Mouse (Mus musculus): ENCODE results near the gene Cep83. TPM values are rescaled to one million over a fixed set of nuclear protein-coding genes. Genes with fewer than 3 reads are reported as not detected.

Cep83 gene
- polyA plus RNA-seq (2012; rRNA removed): 1.7 and 3.2 TPM in 2 replicates

DNA sequence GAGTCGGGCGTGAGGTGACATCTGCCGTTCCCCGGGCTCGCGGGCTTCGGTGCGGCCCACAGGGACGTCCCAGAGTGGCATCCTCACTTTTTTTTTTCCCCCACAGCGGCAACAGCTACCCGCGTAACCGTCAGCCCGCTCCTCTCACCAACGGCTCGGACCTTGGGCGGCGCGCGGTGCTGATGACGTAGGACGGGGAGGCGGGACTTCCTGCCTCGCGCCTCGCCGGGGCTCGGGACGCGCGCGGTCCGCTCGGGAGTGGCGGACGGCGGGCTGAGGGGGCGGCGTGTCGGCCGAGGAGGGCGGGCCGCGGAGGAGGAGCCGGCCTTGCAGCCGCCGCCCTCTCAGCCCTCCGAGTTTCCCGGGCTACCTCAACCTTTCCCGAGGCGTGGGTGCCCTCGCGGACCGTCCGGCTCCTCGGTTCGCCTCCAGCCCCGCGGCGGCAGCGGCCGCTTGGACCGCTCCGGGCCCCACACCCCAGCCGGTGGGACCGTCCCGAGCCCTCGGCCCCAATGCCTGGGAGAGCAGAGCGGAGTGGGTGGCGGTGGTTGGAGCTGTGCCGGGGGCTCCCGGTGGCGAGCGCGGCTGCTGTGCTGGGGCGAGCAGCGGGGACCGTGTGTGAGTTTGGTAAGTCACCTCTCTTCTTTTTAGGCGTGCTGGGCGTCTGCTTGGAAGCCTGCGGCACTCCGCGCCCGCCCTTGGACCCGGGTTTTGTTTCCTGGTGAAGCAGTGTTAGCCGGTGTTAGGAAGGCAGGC, at the start of gene Cep83:
TSS of gene Cep83 (plus strand) at position 235 of the 756 bp plus-strand sequence.
- no peaks in the 10 kb centered on the region for H3K27me3 ChIP-seq (ENCODE audit: control insufficient read depth, insufficient read depth, low read length)
- H3K4me1 ChIP-seq (ENCODE audit: control insufficient read depth, insufficient read depth, insufficient read length, low read length): peaks cover 4% of the 10 kb centered on the region
- peak within 1 kb of the TSS; percentile 92 for H3K4me3 ChIP-seq (ENCODE audit: low read depth, low read length)
- TF ChIP-seq CTCF (IDR thresholded peaks at IDR 0.05; ENCODE audit: extremely low read depth, insufficient read length, insufficient replicate concordance, low read depth, low read length): no peak
- peak; percentile 87 for TF ChIP-seq POLR2A (IDR thresholded peaks at IDR 0.05; ENCODE audit: low read depth, low read length)
- H3K27ac ChIP-seq (ENCODE audit: insufficient read depth, low read depth, low read length): peak within 1 kb of the TSS; percentile 81
- H3K36me3 ChIP-seq (ENCODE audit: control insufficient read depth, insufficient read depth, low read length): no peaks in the 10 kb centered on the region
- WGBS: under 1% methylated on average over 79 of the region's 86 CpGs

GRCm38 (mm10) chr10:94639281-94639680, 49.2 kb upstream of the Cep83 start:
- TF ChIP-seq POLR2A (IDR thresholded peaks at IDR 0.05; ENCODE audit: low read depth, low read length) (no peak), CTCF (IDR thresholded peaks at IDR 0.05; ENCODE audit: extremely low read depth, insufficient read length, insufficient replicate concordance, low read depth, low read length) (no peak)
- 48% methylated on average over 5 of the region's 5 CpGs for WGBS
- H3K4me1 ChIP-seq (ENCODE audit: control insufficient read depth, insufficient read depth, insufficient read length, low read length): no peaks in the 10 kb centered on the region
- H3K36me3 ChIP-seq (ENCODE audit: control insufficient read depth, insufficient read depth, low read length): no peaks in the 10 kb centered on the region
- H3K27me3 ChIP-seq (ENCODE audit: control insufficient read depth, insufficient read depth, low read length): no peaks in the 10 kb centered on the region
- no peak overlapping the region for H3K27ac ChIP-seq (ENCODE audit: insufficient read depth, low read depth, low read length)
- H3K4me3 ChIP-seq (ENCODE audit: low read depth, low read length): no peak overlapping the region

- Histone ChIP-seq H3K27ac (ENCODE audit: insufficient read depth, low read depth, low read length) (no peak overlapping the region), H3K4me3 (ENCODE audit: low read depth, low read length) (no peak overlapping the region), H3K4me1 (ENCODE audit: control insufficient read depth, insufficient read depth, insufficient read length, low read length) (no peaks in the 10 kb centered on the region), H3K27me3 (ENCODE audit: control insufficient read depth, insufficient read depth, low read length) (no peaks in the 10 kb centered on the region), H3K36me3 (ENCODE audit: control insufficient read depth, insufficient read depth, low read length) (no peaks in the 10 kb centered on the region)
- no peak for TF ChIP-seq CTCF (IDR thresholded peaks at IDR 0.05; ENCODE audit: extremely low read depth, insufficient read length, insufficient replicate concordance, low read depth, low read length)
- 67% methylated on average over 5 of the region's 5 CpGs for WGBS
Measured at GRCm38 (mm10) chr10:94640067-94640466, 48.4 kb upstream of the Cep83 start.

DNA sequence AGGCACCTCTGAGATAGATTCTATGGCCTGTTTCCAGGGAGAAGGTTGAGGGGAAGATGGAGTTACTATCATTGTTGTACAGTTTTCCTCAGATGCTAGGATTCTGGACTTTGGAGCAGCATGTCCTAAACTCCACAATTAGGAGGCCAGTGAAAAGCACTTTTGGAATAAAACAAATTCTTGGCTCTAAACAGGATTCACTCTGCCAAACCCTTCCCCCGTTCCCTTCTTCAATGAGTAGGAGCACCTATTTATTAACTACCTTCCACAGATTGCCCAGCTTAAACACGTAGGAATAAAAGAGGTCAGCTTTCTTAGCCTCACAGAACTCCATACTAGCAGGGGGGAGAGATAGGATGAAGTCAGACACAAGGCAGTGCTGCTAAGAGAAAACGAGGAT, 24.4 kb upstream of the Cep83 start:
- Histone ChIP-seq H3K36me3 (ENCODE audit: control insufficient read depth, insufficient read depth, low read length) (no peaks in the 10 kb centered on the region), H3K27ac (ENCODE audit: insufficient read depth, low read depth, low read length) (no peak overlapping the region), H3K27me3 (ENCODE audit: control insufficient read depth, insufficient read depth, low read length) (no peaks in the 10 kb centered on the region), H3K4me3 (ENCODE audit: low read depth, low read length) (no peak overlapping the region), H3K4me1 (ENCODE audit: control insufficient read depth, insufficient read depth, insufficient read length, low read length) (no peaks in the 10 kb centered on the region)
- WGBS: 67% methylated on average over 3 of the region's 3 CpGs
- TF ChIP-seq POLR2A (IDR thresholded peaks at IDR 0.05; ENCODE audit: low read depth, low read length) (no peak), CTCF (IDR thresholded peaks at IDR 0.05; ENCODE audit: extremely low read depth, insufficient read length, insufficient replicate concordance, low read depth, low read length) (no peak)

GRCm38 (mm10) chr10:94664455-94664854, 24.0 kb upstream of the Cep83 start:
- no peak overlapping the region for H3K4me3 ChIP-seq (ENCODE audit: low read depth, low read length)
- no peaks in the 10 kb centered on the region for H3K4me1 ChIP-seq (ENCODE audit: control insufficient read depth, insufficient read depth, insufficient read length, low read length)
- TF ChIP-seq POLR2A (IDR thresholded peaks at IDR 0.05; ENCODE audit: low read depth, low read length): no peak
- no peak for TF ChIP-seq CTCF (IDR thresholded peaks at IDR 0.05; ENCODE audit: extremely low read depth, insufficient read length, insufficient replicate concordance, low read depth, low read length)
- no peak overlapping the region for H3K27ac ChIP-seq (ENCODE audit: insufficient read depth, low read depth, low read length)
- H3K36me3 ChIP-seq (ENCODE audit: control insufficient read depth, insufficient read depth, low read length): no peaks in the 10 kb centered on the region
- 86% methylated on average over 7 of the region's 7 CpGs for WGBS
- no peaks in the 10 kb centered on the region for H3K27me3 ChIP-seq (ENCODE audit: control insufficient read depth, insufficient read depth, low read length)

GRCm38 (mm10) chr10:94668147-94668546, 20.3 kb upstream of the Cep83 start:
- Histone ChIP-seq H3K36me3 (ENCODE audit: control insufficient read depth, insufficient read depth, low read length) (no peaks in the 10 kb centered on the region), H3K27me3 (ENCODE audit: control insufficient read depth, insufficient read depth, low read length) (no peaks in the 10 kb centered on the region), H3K27ac (ENCODE audit: insufficient read depth, low read depth, low read length) (no peak overlapping the region), H3K4me1 (ENCODE audit: control insufficient read depth, insufficient read depth, insufficient read length, low read length) (no peaks in the 10 kb centered on the region), H3K4me3 (ENCODE audit: low read depth, low read length) (no peak overlapping the region)
- no peak for TF ChIP-seq CTCF (IDR thresholded peaks at IDR 0.05; ENCODE audit: extremely low read depth, insufficient read length, insufficient replicate concordance, low read depth, low read length)
- TF ChIP-seq POLR2A (IDR thresholded peaks at IDR 0.05; ENCODE audit: low read depth, low read length): no peak

DNA sequence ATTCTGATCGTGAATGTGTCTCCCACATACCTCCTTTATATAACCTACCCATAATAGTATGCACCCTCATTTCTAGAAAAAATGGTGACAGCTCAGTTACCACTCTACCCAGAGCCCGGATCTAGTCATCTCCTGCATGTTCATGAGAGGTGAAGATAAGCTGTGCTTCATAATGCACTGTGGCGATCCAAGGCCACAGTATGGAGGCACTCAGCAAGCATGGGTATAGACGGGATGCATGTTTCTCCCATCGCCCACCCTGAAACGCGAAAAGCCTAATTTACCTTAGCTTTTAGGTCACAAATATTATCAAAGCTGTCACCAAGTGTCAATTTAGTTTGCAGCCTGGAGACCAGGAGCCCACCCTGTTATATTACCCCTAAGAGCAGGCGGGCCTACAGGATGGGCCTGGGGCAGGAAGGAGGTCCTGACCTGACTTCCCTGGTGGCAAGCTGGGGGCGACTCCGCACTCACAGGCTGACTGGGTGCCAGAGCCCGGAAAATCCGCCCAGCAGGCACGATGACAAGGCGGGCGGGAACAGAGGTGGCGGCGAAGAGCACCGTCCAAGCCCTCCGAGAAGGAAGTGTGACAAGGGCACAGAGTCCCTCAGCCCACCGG, 544 bp upstream of the Cep83 start:
- TF ChIP-seq POLR2A (IDR thresholded peaks at IDR 0.05; ENCODE audit: low read depth, low read length): no peak
- H3K27ac ChIP-seq (ENCODE audit: insufficient read depth, low read depth, low read length): peak overlapping the region; percentile 81
- peaks cover 4% of the 10 kb centered on the region for H3K4me1 ChIP-seq (ENCODE audit: control insufficient read depth, insufficient read depth, insufficient read length, low read length)
- H3K4me3 ChIP-seq (ENCODE audit: low read depth, low read length): peak overlapping the region; percentile 92
- H3K36me3 ChIP-seq (ENCODE audit: control insufficient read depth, insufficient read depth, low read length): no peaks in the 10 kb centered on the region
- no peaks in the 10 kb centered on the region for H3K27me3 ChIP-seq (ENCODE audit: control insufficient read depth, insufficient read depth, low read length)
- WGBS: 1% methylated on average over 20 of the region's 20 CpGs

Measured in small intestine, adult 2 months (tissue).